Mouse (Mus musculus): ENCODE measurements around the gene Dtx1. TPM values are rescaled to one million over a fixed set of nuclear protein-coding genes. Genes with fewer than 3 reads are reported as not detected.

The Dtx1 gene
- polyA plus RNA-seq, 1 experiment from 2014 or later, result 6.8 TPM

DNA sequence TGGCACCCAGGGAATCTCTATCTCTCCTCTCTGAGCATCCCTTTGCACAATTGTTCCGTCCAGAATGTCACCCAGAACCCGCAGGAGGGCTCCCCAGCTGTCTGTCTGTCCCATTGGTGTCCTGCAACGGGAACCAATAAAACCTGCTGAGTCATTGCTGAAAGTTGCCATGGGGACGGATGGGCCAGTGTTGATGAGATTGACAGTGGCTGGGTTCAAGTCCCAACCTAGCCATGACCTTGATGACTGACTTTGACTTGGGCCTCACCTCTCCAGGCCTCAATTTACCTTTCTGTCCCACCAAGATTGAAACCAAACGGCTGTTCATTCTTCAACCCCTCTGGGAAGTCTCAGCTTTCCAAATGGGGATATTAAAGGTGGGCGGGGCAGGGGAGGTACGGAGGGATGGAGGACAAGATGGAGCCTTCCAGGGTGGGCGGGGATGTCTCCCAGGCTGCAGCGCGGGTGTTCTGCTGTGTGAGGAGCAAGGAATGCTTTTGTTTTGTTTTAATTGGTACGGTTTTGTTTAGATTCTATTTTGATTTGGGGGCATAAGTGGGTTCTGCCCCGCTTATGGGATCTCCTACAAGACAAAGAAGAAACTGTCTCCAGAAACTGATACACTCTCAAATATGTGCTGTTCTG lies 14.2 kb upstream of the Dtx1 start:
- Histone ChIP-seq H3K27ac (no peak overlapping the region), H3K4me3 (replicated peaks) (no peak overlapping the region), H3K4me1 (replicated peaks) (no peaks in the 10 kb centered on the region; the same call in 1 of the 2 replicates), H3K4me2 (no peak overlapping the region), H3K36me3 (no peaks in the 10 kb centered on the region), H3K27me3 (peaks cover 7% of the 10 kb centered on the region; the same call in 1 of the 2 replicates), H3K9me3 (no peaks in the 10 kb centered on the region), H3K9ac (replicated peaks) (no peak overlapping the region)
- no peak for ATAC-seq (ENCODE audit: insufficient number of reproducible peaks, insufficient read depth, low FRiP score, low TSS enrichment, low read depth)
- WGBS, result 57% methylated on average over 12 of the region's 12 CpGs

DNA sequence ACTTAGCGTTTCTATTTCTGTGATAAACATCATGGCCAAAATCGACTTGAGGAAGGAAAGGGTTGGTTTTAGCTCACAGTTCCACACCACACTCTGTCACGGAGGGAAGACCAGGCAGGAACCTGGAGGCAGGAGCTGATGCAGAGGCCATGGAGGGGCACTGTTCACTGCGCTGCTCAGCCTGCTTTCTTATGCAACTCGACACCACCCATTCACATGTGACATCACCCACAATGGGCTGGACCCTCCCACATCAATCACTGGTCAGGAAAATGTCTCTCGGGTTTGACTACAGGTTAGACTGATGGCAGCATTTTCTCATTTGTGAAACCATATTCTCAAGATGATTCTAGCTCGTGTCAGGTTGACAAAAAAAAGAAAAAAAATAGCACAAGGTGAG lies 9.3 kb upstream of the Dtx1 start:
- no peak overlapping the region for H3K9ac ChIP-seq (replicated peaks)
- no peaks in the 10 kb centered on the region for H3K36me3 ChIP-seq
- ATAC-seq (ENCODE audit: insufficient number of reproducible peaks, insufficient read depth, low FRiP score, low TSS enrichment, low read depth), result no peak
- no peak overlapping the region for H3K27ac ChIP-seq
- no peak overlapping the region for H3K4me2 ChIP-seq
- no peaks in the 10 kb centered on the region for H3K9me3 ChIP-seq
- H3K27me3 ChIP-seq, result peaks cover 12% of the 10 kb centered on the region; the same call in 1 of the 2 replicates
- WGBS, result 52% methylated on average over 7 of the region's 7 CpGs
- no peaks in the 10 kb centered on the region; the same call in 1 of the 2 replicates for H3K4me1 ChIP-seq (replicated peaks)
- no peak overlapping the region for H3K4me3 ChIP-seq (replicated peaks)

- Histone ChIP-seq H3K4me2 (no peak overlapping the region), H3K4me3 (replicated peaks) (no peak overlapping the region), H3K9me3 (no peaks in the 10 kb centered on the region), H3K36me3 (no peaks in the 10 kb centered on the region), H3K9ac (replicated peaks) (no peak overlapping the region), H3K27me3 (peaks cover 34% of the 10 kb centered on the region), H3K27ac (no peak overlapping the region), H3K4me1 (replicated peaks) (no peaks in the 10 kb centered on the region)
- 55% methylated on average over 15 of the region's 15 CpGs for WGBS
- ATAC-seq (ENCODE audit: insufficient number of reproducible peaks, insufficient read depth, low FRiP score, low TSS enrichment, low read depth), result no peak
Measured at GRCm38 (mm10) chr5:120718600-120719378, 7.1 kb upstream of the Dtx1 start.

GRCm38 (mm10) chr5:120717136-120717535 lies 5.4 kb upstream of the Dtx1 start:
- Histone ChIP-seq H3K36me3 (no peaks in the 10 kb centered on the region), H3K4me2 (no peak overlapping the region), H3K27me3 (peaks cover 50% of the 10 kb centered on the region), H3K27ac (no peak overlapping the region), H3K9me3 (no peaks in the 10 kb centered on the region), H3K4me3 (replicated peaks) (no peak overlapping the region), H3K4me1 (replicated peaks) (no peaks in the 10 kb centered on the region), H3K9ac (replicated peaks) (no peak overlapping the region)
- 72% methylated on average over 10 of the region's 10 CpGs for WGBS
- no peak for ATAC-seq (ENCODE audit: insufficient number of reproducible peaks, insufficient read depth, low FRiP score, low TSS enrichment, low read depth)

DNA sequence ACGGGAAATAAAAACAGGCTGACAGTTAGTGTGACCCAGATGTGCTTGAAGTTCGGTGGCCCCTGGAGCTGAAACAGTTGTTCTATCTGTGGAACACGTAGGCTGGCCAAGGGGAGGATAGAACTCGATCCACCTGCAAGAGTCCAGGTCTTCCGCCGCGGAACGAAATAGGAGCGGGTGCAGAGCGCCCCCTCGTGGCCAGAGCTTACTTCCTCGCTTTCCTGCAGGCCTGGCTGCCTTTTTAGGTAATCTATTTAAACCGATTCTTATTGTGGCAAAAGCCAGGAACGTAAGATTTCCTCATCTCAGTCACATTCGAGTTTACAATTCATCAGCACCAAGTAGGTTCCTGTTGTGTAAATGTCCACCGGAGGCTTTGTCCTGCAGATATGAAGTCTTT lies 2.6 kb upstream of the Dtx1 start:
- Histone ChIP-seq H3K36me3 (no peaks in the 10 kb centered on the region), H3K9me3 (no peaks in the 10 kb centered on the region), H3K27me3 (peaks cover 79% of the 10 kb centered on the region), H3K9ac (replicated peaks) (no peak overlapping the region), H3K4me3 (replicated peaks) (no peak overlapping the region), H3K27ac (no peak overlapping the region), H3K4me1 (replicated peaks) (peaks cover 14% of the 10 kb centered on the region), H3K4me2 (no peak overlapping the region)
- no peak for ATAC-seq (ENCODE audit: insufficient number of reproducible peaks, insufficient read depth, low FRiP score, low TSS enrichment, low read depth)
- 3% methylated on average over 16 of the region's 16 CpGs for WGBS

- peaks cover 14% of the 10 kb centered on the region for H3K4me1 ChIP-seq (replicated peaks)
- H3K27ac ChIP-seq, result no peak overlapping the region
- no peak overlapping the region for H3K9ac ChIP-seq (replicated peaks)
- H3K4me3 ChIP-seq (replicated peaks), result no peak overlapping the region
- peaks cover 95% of the 10 kb centered on the region for H3K27me3 ChIP-seq
- no peak for ATAC-seq (ENCODE audit: insufficient number of reproducible peaks, insufficient read depth, low FRiP score, low TSS enrichment, low read depth)
- no peaks in the 10 kb centered on the region for H3K36me3 ChIP-seq
- 80% methylated on average over 8 of the region's 8 CpGs for WGBS
- no peak overlapping the region for H3K4me2 ChIP-seq
- H3K9me3 ChIP-seq, result no peaks in the 10 kb centered on the region
Measured at GRCm38 (mm10) chr5:120712721-120713120, 994 bp upstream of the Dtx1 start.

GRCm38 (mm10) chr5:120711416-120711815 lies 311 bp downstream of the Dtx1 start:
- Histone ChIP-seq H3K27me3 (peaks cover 98% of the 10 kb centered on the region), H3K4me3 (replicated peaks) (peak overlapping the region; percentile 57), H3K27ac (no peak overlapping the region), H3K9me3 (no peaks in the 10 kb centered on the region), H3K9ac (replicated peaks) (peak overlapping the region; percentile 66), H3K4me2 (peak overlapping the region; percentile 94), H3K4me1 (replicated peaks) (peaks cover 20% of the 10 kb centered on the region), H3K36me3 (no peaks in the 10 kb centered on the region)
- WGBS, result 2% methylated on average over 43 of the region's 43 CpGs
- ATAC-seq (ENCODE audit: insufficient number of reproducible peaks, insufficient read depth, low FRiP score, low TSS enrichment, low read depth), result no peak

GRCm38 (mm10) chr5:120710826-120711248 lies 890 bp downstream of the Dtx1 start:
- Histone ChIP-seq H3K4me1 (replicated peaks) (peaks cover 25% of the 10 kb centered on the region), H3K9ac (replicated peaks) (peak overlapping the region; percentile 66), H3K4me2 (peak overlapping the region; percentile 94), H3K27me3 (peaks cover 98% of the 10 kb centered on the region), H3K4me3 (replicated peaks) (peak overlapping the region; percentile 57), H3K36me3 (no peaks in the 10 kb centered on the region), H3K27ac (no peak overlapping the region), H3K9me3 (no peaks in the 10 kb centered on the region)
- no peak for ATAC-seq (ENCODE audit: insufficient number of reproducible peaks, insufficient read depth, low FRiP score, low TSS enrichment, low read depth)
- WGBS, result 1% methylated on average over 30 of the region's 34 CpGs

- Histone ChIP-seq H3K4me2 (peak overlapping the region; percentile 94), H3K27ac (no peak overlapping the region), H3K36me3 (no peaks in the 10 kb centered on the region), H3K4me1 (replicated peaks) (peaks cover 25% of the 10 kb centered on the region), H3K27me3 (peaks cover 98% of the 10 kb centered on the region), H3K4me3 (replicated peaks) (peak overlapping the region; percentile 57), H3K9me3 (no peaks in the 10 kb centered on the region), H3K9ac (replicated peaks) (peak overlapping the region; percentile 66)
- ATAC-seq (ENCODE audit: insufficient number of reproducible peaks, insufficient read depth, low FRiP score, low TSS enrichment, low read depth), result no peak
- WGBS, result 2% methylated on average over 40 of the region's 40 CpGs
Measured at GRCm38 (mm10) chr5:120710161-120710825, 1.4 kb downstream of the Dtx1 start.

- H3K9ac ChIP-seq (replicated peaks), result 0 out of 2 replicates have a peak overlapping the region, but pooled peaks have one; percentile 18
- 43% methylated on average over 13 of the region's 13 CpGs for WGBS
- peaks cover 38% of the 10 kb centered on the region for H3K4me1 ChIP-seq (replicated peaks)
- peak overlapping the region; percentile 24 for H3K4me3 ChIP-seq (replicated peaks)
- H3K36me3 ChIP-seq, result no peaks in the 10 kb centered on the region
- H3K4me2 ChIP-seq, result peak overlapping the region; percentile 53
- no peaks in the 10 kb centered on the region for H3K9me3 ChIP-seq
- H3K27me3 ChIP-seq, result peaks cover 89% of the 10 kb centered on the region
- H3K27ac ChIP-seq, result no peak overlapping the region
- ATAC-seq (ENCODE audit: insufficient number of reproducible peaks, insufficient read depth, low FRiP score, low TSS enrichment, low read depth), result no peak
Measured at GRCm38 (mm10) chr5:120706976-120707375, 4.8 kb downstream of the Dtx1 start.

DNA sequence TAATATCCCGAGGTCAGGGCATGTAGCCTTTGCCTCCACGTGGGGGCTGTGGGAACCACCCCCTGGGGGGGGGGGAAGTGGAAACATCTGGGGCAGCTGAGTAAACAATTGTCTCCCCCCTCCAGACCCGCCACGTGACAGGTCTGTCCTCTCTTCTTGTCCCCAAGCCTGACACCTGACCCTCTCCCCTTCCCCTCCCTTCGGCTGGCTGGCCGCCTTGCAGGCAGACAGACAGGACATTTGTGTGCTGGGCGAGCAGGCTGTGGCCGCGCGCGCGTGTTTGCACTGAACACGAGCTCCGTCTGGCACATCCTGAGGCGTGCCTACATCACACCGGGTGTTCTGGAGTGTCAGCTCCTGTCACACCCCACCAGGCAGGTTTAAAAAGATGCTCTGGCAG lies 5.2 kb downstream of the Dtx1 start:
- H3K36me3 ChIP-seq, result no peaks in the 10 kb centered on the region
- no peak overlapping the region for H3K27ac ChIP-seq
- peaks cover 38% of the 10 kb centered on the region for H3K4me1 ChIP-seq (replicated peaks)
- WGBS, result 6% methylated on average over 16 of the region's 16 CpGs
- H3K9ac ChIP-seq (replicated peaks), result 0 out of 2 replicates have a peak overlapping the region, but pooled peaks have one; percentile 18
- no peaks in the 10 kb centered on the region for H3K9me3 ChIP-seq
- peak overlapping the region; percentile 24 for H3K4me3 ChIP-seq (replicated peaks)
- no peak for ATAC-seq (ENCODE audit: insufficient number of reproducible peaks, insufficient read depth, low FRiP score, low TSS enrichment, low read depth)
- peak overlapping the region; percentile 53 for H3K4me2 ChIP-seq
- peaks cover 85% of the 10 kb centered on the region for H3K27me3 ChIP-seq

Measured in limb, embryonic 12.5 days (tissue).